Mouse (Mus musculus): Measurements from ENCODE around the gene Wdr4.
"Not testable (repeated sequence)": the region's sequence is repeated elsewhere in the genome, so short reads cannot be mapped to it uniquely, and the experiment has no call there.

The Wdr4 gene

GRCm38 (mm10) chr17:31535871-31536629 is 16.3 kb upstream of the Wdr4 start:
- DNase-seq (ENCODE audit: low read depth, low spot score) = peak; percentile 66

DNA sequence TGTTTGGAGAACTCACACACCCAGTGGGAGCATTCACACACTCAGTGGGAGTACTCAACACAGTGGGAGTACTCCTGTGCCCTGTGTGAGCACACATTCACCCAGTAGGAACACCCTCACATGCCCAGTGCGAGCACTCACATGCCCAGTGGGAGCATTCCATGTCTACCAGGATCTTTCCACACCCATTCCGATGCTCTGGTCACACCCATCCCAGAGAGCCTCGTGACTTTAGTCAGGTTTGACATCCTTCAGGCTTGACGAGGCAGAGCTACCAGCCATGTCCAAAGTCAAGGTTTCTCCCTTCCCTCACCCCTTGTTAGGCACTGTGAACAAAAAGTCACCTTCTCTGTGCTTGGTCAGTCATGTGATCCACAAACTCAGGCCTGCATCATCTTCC is 15.6 kb upstream of the Wdr4 start:
- no peak for DNase-seq (ENCODE audit: low read depth, low spot score)

DNA sequence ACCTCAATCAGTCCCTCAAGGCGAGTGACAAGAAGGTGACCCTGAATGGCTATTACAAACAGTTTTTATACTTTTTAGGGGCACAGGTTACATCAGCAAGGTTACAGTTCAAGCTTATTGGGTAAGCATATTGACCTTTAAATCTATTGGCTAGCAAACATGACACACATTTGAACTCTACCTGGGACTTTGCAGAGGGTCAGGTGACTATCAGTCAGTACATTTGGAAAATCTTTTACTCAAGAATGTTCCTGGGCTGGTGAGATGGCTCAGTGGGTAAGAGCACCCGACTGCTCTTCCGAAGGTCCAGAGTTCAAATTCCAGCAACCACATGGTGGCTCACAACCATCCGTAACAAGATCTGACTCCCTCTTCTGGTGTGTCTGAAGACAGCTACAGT is 12.6 kb upstream of the Wdr4 start:
- DNase-seq (ENCODE audit: low read depth, low spot score) = not testable (repeated sequence)

DNA sequence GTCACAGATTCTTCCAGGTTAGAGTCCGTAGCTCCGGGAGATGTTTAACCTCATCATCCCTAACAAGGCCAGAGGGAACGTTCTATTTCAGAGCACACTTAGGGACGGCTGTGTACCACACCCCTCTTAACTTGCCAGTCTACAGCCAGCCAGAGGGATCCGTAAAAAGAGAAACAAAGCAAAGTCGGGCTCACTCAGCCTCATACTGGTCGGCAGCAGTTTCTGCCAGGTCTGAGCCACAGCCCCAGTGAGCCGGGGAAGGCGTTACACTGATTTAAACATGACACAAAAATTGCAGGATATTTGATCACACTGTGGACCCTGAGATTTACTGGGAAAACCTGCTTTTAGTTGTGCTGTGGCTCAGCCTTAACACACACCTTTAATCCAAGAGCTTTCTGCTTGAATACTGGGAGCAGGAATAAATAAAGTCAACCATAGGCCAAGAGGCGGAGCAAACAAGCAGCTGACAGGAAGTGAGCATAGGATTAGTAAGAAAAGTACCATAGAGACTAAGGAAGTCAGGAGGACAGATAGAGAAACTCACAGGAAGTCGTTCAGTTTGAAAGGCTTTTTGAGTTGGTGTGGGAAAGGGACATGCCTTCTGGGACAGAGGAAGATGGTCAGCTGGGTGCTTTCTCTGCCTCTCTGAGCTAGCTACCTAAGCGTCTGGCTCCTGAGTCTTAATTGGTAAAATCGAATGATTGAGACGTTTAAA is 11.8 kb upstream of the Wdr4 start:
- DNase-seq (ENCODE audit: low read depth, low spot score) = peak; percentile 48

DNA sequence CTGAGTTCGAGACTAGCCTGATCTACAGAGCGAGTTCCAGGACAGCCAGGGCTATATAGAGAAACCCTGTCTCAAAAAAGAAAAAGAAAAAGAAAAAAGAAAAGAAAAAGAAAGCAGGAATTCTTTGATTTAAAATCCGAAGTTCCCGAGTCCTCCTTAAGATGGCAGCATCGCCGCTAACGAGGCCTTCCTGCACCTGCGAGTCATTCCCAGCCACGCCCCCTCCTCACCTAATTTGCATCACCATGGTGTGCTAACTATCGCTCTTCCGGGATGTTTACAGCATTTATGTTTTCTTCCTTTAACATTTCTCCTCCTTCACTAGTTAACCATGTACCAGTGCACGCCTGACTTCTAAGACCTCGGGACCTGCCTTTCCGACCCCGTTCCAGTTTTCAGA is 9.5 kb upstream of the Wdr4 start:
- peak; percentile 54 for DNase-seq (ENCODE audit: low read depth, low spot score)

- DNase-seq (ENCODE audit: low read depth, low spot score) = no peak
Measured at GRCm38 (mm10) chr17:31525816-31526215, 6.0 kb upstream of the Wdr4 start.

DNA sequence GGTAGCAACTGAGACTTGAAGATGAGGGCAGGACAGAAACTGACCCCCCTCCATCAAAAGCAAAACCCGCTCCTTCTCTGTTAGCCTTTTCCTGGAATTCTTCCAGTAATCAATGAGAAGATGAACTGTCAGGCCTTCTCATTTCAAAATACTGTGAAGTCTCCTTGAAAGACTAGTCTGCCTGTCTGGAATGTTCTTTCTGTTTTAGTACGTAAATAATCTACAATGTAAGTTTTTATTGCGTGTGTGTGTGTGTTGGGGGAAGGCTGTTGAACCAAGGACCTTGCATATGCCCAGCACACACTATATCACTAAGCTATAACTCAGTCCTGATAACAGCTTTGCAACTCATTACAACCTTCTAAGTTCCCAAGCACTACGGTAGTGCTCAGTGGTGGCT is 5.3 kb upstream of the Wdr4 start:
- DNase-seq (ENCODE audit: low read depth, low spot score) = no peak

DNA sequence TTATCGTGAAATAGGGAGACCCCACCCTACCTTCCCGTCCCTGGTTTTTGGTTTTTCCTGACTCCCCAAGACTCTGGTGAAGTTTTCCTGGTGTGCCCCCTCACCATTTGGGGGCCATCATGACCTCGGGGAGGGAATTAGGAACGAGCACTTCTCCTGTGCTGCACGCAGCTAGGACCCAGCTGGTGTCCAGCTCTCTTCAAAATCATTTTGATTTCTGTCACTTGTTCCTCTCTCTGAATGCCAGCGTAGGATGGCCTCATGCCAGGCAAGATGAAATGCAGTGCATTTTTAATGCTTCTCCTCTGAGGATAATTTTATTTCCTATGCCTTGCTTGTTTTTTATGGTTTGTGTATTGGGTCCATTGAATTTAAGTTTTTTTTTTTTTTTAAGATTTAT is 2.2 kb upstream of the Wdr4 start:
- no peak for DNase-seq (ENCODE audit: low read depth, low spot score)

GRCm38 (mm10) chr17:31520895-31521294 is 1.1 kb upstream of the Wdr4 start:
- peak; percentile 79 for DNase-seq (ENCODE audit: low read depth, low spot score)

DNA sequence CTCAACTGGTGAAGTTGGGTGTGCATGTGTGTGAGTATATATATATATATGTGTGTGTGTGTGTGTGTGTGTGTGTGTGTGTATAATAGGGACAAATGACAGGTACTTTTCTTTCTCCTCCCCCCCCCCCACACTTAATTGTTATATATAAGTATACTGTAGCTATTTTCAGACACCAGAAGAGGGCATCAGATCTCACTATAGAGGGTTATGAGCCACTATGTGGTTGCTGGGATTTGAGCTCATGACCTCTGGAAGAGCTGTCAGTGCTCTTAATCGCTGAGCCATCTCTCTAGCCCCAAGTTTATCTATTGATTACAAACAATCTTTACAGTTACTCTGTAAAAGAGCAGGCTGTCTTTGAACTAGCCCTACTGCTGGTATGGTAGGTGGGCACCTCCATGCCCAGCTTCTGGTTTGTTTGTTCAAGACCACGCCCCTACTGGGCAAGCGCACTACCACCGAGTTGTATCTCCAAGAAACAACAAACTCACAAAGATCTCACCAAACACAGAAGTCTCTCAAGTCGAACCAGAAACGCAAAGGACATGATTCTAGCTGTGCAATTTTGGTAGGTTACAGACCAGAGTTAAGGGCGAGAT is 335 bp downstream of the Wdr4 start:
- peak; percentile 84 for DNase-seq (ENCODE audit: low read depth, low spot score)

GRCm38 (mm10) chr17:31514696-31515095 is 5.1 kb downstream of the Wdr4 start:
- no peak for DNase-seq (ENCODE audit: low read depth, low spot score)

DNA sequence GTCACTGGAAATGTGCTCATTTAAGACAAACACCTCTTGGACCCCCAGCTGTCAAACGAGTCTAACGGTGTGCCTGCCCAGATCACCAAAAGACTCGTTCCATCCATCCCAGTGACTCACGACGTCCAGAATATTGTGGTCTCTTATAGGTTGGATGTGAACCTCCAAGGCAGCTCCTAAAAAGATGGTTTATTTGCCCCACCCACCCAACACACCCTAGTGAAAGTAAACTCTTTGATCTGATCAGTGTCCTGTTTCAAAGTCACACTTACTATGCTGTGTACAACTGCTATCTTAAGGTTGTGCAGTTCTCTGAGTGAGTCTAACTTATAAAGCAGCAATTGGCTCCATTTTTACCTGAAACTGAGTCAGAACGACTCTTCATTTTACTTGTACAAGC is 7.2 kb downstream of the Wdr4 start:
- DNase-seq (ENCODE audit: low read depth, low spot score) = peak; percentile 33

- DNase-seq (ENCODE audit: low read depth, low spot score) = peak; percentile 89
Measured at GRCm38 (mm10) chr17:31511792-31512495, 7.8 kb downstream of the Wdr4 start.

DNA sequence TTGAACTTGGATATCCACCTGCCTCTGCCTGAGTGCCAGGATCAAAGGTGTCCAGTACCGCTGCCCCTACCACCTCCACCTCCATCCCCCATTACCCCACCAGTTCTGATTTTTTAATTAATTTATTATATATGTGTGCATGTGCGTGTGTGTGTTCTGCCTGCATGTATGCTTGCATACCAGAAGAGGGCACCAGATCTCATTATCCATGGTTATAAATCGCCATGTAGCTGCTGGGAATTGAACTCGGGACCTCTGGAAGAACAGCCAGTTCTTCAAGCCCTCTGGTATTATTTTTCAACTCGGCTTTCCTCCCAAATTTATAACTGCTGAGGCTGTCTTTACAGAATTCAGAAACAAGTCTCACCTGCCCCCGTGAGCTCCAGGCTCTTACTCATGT is 8.8 kb downstream of the Wdr4 start:
- peak; percentile 28 for DNase-seq (ENCODE audit: low read depth, low spot score)

DNA sequence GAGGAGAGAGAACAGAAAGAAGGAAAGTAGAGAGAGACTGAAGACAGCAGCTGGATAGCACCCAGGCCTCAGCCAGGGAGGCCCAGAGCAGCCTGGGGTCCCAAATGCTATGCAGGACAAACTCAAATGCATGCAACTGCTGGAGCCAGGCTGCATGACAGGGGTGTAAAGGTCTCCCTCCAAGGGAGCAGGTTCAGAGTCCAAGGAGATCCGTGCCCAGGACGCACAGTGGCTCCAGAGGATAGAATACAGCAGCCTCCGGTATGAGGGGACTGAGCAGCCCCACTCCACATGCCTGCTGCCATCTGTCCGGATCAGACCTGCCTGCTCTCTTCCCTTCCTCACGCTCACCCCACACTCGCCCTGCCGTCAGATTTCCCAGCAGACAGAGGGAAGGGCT is 13.5 kb downstream of the Wdr4 start:
- DNase-seq (ENCODE audit: low read depth, low spot score) = no peak

DNA sequence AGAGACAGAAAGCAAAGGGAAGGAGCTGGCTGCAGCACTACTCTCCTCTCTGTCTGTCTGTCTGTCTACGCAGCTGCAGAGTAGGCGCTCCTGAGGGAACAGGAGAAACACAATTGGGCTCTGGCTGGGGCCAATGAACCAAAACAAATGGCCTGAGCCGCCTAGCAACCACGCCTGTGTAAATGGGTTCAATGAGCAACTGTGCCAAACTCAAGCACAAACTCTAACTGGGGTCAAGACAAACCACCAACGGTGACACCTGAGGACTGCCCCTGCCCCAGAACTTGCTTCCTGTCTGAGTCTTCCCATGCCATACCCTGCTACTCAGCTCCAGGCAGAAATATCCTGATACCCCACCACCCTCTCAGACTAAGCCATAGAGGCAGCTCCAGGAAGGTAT is 14.8 kb downstream of the Wdr4 start:
- DNase-seq (ENCODE audit: low read depth, low spot score) = no peak

DNA sequence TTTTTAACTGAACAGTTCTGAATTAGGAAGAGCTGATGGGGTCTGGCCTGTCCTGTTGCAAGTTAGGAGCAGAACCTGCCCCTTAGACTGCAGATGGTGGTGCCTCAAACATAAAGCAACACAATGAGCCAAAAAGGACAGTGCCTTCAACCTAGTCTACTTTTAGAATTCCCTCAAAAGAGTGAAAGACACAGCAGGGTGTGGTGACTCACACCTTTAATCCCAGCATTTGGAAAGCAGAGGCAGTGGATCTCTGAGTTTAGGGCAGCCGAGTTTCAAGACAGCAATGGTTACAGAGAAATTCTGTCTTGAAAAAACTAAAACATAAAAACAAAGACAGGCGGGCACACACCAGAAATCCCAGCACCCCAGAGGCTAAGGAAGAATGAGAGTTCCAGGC is 15.8 kb downstream of the Wdr4 start:
- DNase-seq (ENCODE audit: low read depth, low spot score) = no peak

DNA sequence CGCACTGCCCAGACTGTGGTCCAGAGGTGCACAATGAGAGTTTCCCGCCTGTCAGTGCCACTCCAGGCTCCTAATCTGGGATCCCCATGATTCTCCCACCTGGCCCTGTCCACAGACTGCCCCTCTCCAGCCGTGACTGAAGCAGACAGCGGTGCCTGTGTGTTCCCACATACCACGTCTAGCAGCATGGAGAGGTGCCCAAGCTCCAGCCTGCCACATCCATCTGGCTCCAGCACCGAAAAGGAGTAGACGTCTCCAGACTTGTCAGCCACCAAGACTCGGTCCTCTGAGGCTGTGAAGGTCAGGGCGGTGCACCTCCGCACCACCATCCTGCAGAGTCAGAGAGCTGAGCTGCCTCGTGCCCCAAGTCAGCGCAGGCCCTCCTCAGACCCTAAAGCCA is 16.4 kb downstream of the Wdr4 start:
- DNase-seq (ENCODE audit: low read depth, low spot score) = no peak

DNA sequence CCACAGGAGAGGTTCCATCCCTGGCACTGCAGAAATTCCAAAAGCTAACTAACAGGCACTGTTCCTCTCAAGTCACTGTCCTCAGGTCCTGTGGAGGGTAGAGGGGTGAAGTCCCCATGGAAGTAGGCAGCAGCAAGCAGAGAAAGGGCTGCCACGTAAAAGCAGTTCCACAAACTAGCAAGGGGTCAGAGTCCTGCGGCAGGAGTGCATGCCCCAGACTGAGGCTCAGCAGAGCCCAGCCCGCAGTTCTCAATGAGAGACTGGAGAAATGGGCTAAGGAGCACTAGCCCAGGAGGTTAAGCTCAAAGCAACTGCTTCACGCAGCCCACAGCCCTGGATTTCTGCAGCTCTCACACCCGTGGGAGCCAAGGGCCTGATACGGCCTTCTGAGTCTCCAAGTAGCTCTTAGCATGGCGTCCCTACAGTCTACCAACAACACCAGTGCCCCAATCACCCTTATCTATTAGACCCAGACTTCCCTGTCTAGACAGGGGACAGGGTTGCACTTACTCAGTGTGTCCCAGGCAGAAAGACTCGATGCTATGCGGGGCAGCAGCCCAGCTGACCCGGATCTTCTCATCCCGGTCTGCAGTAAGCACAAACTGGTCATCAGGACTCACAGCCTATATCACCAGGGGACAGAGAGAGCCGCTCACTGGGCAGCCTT is 17.4 kb downstream of the Wdr4 start:
- no peak for DNase-seq (ENCODE audit: low read depth, low spot score)

DNA sequence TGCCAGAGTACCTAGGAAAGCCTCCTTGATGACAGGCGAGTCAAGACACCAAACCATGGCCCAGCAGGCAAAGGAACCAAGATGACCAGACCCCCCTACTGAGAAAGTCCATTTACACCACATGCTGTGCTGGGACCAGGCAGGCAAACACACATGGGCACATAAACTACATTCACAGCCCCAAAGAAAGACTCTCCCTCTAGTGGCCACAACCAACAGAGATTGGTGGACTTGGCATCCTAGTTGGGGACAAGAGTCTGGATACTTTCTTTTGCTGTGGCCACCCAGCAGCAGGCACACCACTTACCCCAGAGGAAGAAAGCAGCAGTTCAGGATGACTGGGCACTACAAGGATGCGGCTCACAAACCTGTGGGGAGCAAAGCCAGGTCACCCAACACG is 18.9 kb downstream of the Wdr4 start:
- peak; percentile 22 for DNase-seq (ENCODE audit: low read depth, low spot score)

DNA sequence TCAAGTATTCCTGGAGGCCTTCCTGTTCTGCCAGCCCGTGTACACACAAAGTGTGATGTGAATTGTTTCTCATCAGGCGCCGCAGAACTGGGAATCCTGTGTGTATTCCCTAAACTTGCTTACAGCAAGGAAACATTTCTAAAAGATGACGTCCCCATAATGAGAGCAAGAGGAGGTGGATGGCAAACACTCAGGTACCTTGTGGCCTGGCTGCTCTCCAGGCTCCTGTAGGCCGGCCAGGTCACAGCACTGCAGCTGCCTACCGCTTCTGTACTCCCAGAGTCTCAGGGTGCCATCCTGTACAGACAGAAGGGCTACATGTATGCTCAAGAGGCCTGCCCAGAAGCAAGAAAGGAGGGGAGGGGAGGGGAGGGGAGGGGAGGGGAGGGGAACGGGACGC is 19.4 kb downstream of the Wdr4 start:
- DNase-seq (ENCODE audit: low read depth, low spot score) = no peak

GRCm38 (mm10) chr17:31499725-31500124 is 20.1 kb downstream of the Wdr4 start:
- DNase-seq (ENCODE audit: low read depth, low spot score) = no peak

Data from 3T3-L1 (cell line).